In genomic region chr1:96849101-96849500, GRCm38 (mm10) we compare ENCODE assay signal across 23 mouse cellular contexts. TPM values are rescaled to one million over a fixed set of nuclear protein-coding genes. Genes with fewer than 3 reads are reported as not detected.
DNase-seq lines count a peak whose midpoint lies in the region; ATAC-seq and TF ChIP-seq lines count a peak whose summit lies in the region.
"Had no signal": no experiment of that assay in that cellular context is flagged by ENCODE, and none has a peak within 500 bp of the region (broad histone marks: within the 10 kb centered on the region; RNA-seq: fewer than 3 reads in every experiment).

No protein-coding gene starts in this region.

- H3K27ac ChIP-seq in lung, embryonic 15.5 days, result no peak overlapping the region; the same call in 1 of the 2 replicates
- no peak overlapping the region for H3K27ac ChIP-seq in ES-E14 (ENCODE audit: insufficient read depth, low read depth, low read length, poor library complexity, severe bottlenecking)
- H3K27ac ChIP-seq: embryonic facial prominence, embryonic 13.5 days; forebrain, embryonic 13.5 days; gastrocnemius, adult 2 months; heart, embryonic 13.5 days; hindbrain, embryonic 12.5 days had no signal

- H3K4me3 ChIP-seq in lung, embryonic 15.5 days, result no peak overlapping the region
- no peak overlapping the region for H3K4me3 ChIP-seq in ES-E14 (ENCODE audit: insufficient read depth in 1 of 2, low read depth in 1 of 2, low read length in 2 of 2, poor library complexity in 1 of 2, severe bottlenecking in 1 of 2)
- H3K4me3 ChIP-seq: embryonic facial prominence, embryonic 13.5 days; forebrain, embryonic 13.5 days; gastrocnemius, adult 2 months; heart, embryonic 13.5 days; hindbrain, embryonic 12.5 days had no signal

- 42% methylated on average over 4 of the region's 4 CpGs for WGBS in lung, embryonic 15.5 days

- H3K36me3 ChIP-seq in lung, embryonic 15.5 days, result no peaks in the 10 kb centered on the region
- no peaks in the 10 kb centered on the region for H3K36me3 ChIP-seq in ES-E14 (ENCODE audit: control insufficient read depth, insufficient read depth, low read length, poor library complexity, severe bottlenecking)
- H3K36me3 ChIP-seq: embryonic facial prominence, embryonic 13.5 days; heart, embryonic 13.5 days; hindbrain, embryonic 12.5 days had no signal

- in situ Hi-C loops in ES-E14 (cut with MboI; ENCODE audit: low sequenced_read_pairs in 2 of 2, unreplicated experiment in 2 of 2), result loop anchor here in 1 of 2 experiments (25.0 kb wide), 1 partner anchor 163 kb away; no protein-coding TSS in a partner anchor

- H3K4me1 ChIP-seq in lung, embryonic 15.5 days, result no peaks in the 10 kb centered on the region
- no peaks in the 10 kb centered on the region for H3K4me1 ChIP-seq in ES-E14 (ENCODE audit: control insufficient read depth in 2 of 2, insufficient read depth in 2 of 2, low read length in 2 of 2, poor library complexity in 1 of 2)
- H3K4me1 ChIP-seq: embryonic facial prominence, embryonic 13.5 days; forebrain, embryonic 13.5 days; heart, embryonic 13.5 days; hindbrain, embryonic 12.5 days had no signal

- ATAC-seq in lung, embryonic 15.5 days (ENCODE audit: borderline replicate concordance, extremely low read depth, low FRiP score, low TSS enrichment), result peak; percentile 39; the same call in 1 of the 2 replicates
- ATAC-seq in megakaryocyte progenitor cell, adult 5-6 weeks (replicated peaks; ENCODE audit: poor library complexity), result peak; percentile 76
- ATAC-seq: forebrain, embryonic 13.5 days; hindbrain, embryonic 16.5 days; inflammation-experienced regulatory T-cells, adult 6 months had no signal

- H3K4me2 ChIP-seq in lung, embryonic 15.5 days, result 0 out of 2 replicates have a peak overlapping the region, but pooled peaks have one; percentile 9
- H3K4me2 ChIP-seq: embryonic facial prominence, embryonic 13.5 days; forebrain, embryonic 13.5 days; heart, embryonic 13.5 days; hindbrain, embryonic 12.5 days had no signal

- H3K9ac ChIP-seq in lung, embryonic 15.5 days, result no peak overlapping the region
- H3K9ac ChIP-seq in ES-E14 (ENCODE audit: insufficient read depth, low read depth, low read length, poor library complexity, severe bottlenecking), result no peak overlapping the region
- H3K9ac ChIP-seq: embryonic facial prominence, embryonic 13.5 days; forebrain, embryonic 13.5 days; heart, embryonic 13.5 days; hindbrain, embryonic 12.5 days had no signal

- no peak for DNase-seq in lung, adult 18-20 months
- peak; percentile 7 for DNase-seq in ES-E14 (ENCODE audit: low read depth, low spot score)
- DNase-seq in brain, adult 2 months (ENCODE audit: low read depth, low spot score), result peak; percentile 16
- no peak for DNase-seq in retina, embryonic 14.5 days (ENCODE audit: low spot score)
- no peak for DNase-seq in kidney, postnatal 25 days
- DNase-seq: adrenal gland, adult 2 months; adrenal gland, postnatal 36 days; cerebellum, adult 11 months; cerebellum, adult 9-10 months; cerebellum, postnatal 25 days; gastrocnemius, adult 2 months; gastrocnemius, postnatal 25 days; heart, adult 11 months; heart, postnatal 36 days had no signal

- no peaks in the 10 kb centered on the region for H3K9me3 ChIP-seq in lung, embryonic 15.5 days
- H3K9me3 ChIP-seq in ES-E14 (ENCODE audit: control insufficient read depth, insufficient read depth, low read depth, low read length), result no peaks in the 10 kb centered on the region
- H3K9me3 ChIP-seq: embryonic facial prominence, embryonic 13.5 days; forebrain, embryonic 13.5 days; heart, embryonic 13.5 days; hindbrain, embryonic 12.5 days had no signal

- H3K27me3 ChIP-seq in lung, embryonic 15.5 days, result no peaks in the 10 kb centered on the region
- H3K27me3 ChIP-seq: embryonic facial prominence, embryonic 13.5 days; forebrain, embryonic 13.5 days; heart, embryonic 13.5 days; hindbrain, embryonic 12.5 days had no signal

TF ChIP-seq in ES-E14, 5 proteins besides CTCF, POLR2A, EP300 and RAD21:
- TF ChIP-seq ZC3H11A (IDR thresholded peaks at IDR 0.05; ENCODE audit: borderline replicate concordance, low read depth, low read length) (no peak), CHD2 (IDR thresholded peaks at IDR 0.05; ENCODE audit: low read depth, low read length) (no peak), ZNF384 (IDR thresholded peaks at IDR 0.05; ENCODE audit: low read depth, low read length) (no peak), MAFK (IDR thresholded peaks at IDR 0.05; ENCODE audit: insufficient read depth, low read depth, low read length) (no peak), HCFC1 (IDR thresholded peaks at IDR 0.05; ENCODE audit: borderline replicate concordance, insufficient read depth, low read length) (no peak)

RNA-seq across cellular contexts. Expression of gene Slco4c1, which starts 22.9 kb away (rescaled TPM):
- 6.6 and 7.9 TPM in 2 replicates for polyA plus RNA-seq in lung, embryonic 15.5 days (2015; fragmentation: Nextera tagmentation; extraction: Ambion mirVana)
- total RNA-seq in ES-E14 (2012; rRNA removed), result 5.2 and 6.2 TPM in 2 replicates
- 3.3 and 3.6 TPM in 2 replicates for total RNA-seq in megakaryocyte progenitor cell, adult 5-6 weeks (2015)
- 1.7 and 2.1 TPM in 2 replicates for total RNA-seq in megakaryocyte progenitor cell, adult 5-6 weeks (2017)
- total RNA-seq: adrenal gland, adult 2 months; adrenal gland, postnatal 36 days; gastrocnemius, adult 2 months; heart, postnatal 36 days; MEL had no signal
- polyA plus RNA-seq: adrenal gland, adult 2 months had no signal

Comparison
In these comparisons a context has a peak if more than half of its experiments do, and no peak if none do; other contexts are left out.
1. DNase-seq: peak in ES-E14 (single experiment) and brain, adult 2 months (single experiment); none in lung, adult 18-20 months (0 of 2), retina, embryonic 14.5 days (single experiment) and kidney, postnatal 25 days (0 of 2).